Mouse (Mus musculus): ENCODE results near the gene Ccsap.

The Ccsap gene

GRCm38 (mm10) chr8:123877865-123878264 is 17.9 kb upstream of the Ccsap start:
- DNase-seq, result no peak

- DNase-seq, result no peak
These were observed 14.3 kb upstream of the Ccsap start for GRCm38 (mm10) chr8:123874324-123874723.

GRCm38 (mm10) chr8:123873364-123873763 is 13.4 kb upstream of the Ccsap start:
- DNase-seq, result no peak

- DNase-seq, result no peak
These were observed 12.0 kb upstream of the Ccsap start for GRCm38 (mm10) chr8:123872048-123872447.

GRCm38 (mm10) chr8:123866971-123867370 is 7.0 kb upstream of the Ccsap start:
- no peak for DNase-seq

- DNase-seq, result no peak
These were observed 5.8 kb upstream of the Ccsap start for GRCm38 (mm10) chr8:123865786-123866185.

GRCm38 (mm10) chr8:123860386-123860785 is 377 bp upstream of the Ccsap start:
- DNase-seq, result no peak

GRCm38 (mm10) chr8:123858941-123859647 is 915 bp downstream of the Ccsap start:
- peak; percentile 98 for DNase-seq

- DNase-seq, result peak; percentile 45
These were observed 1.5 kb downstream of the Ccsap start for GRCm38 (mm10) chr8:123858574-123858940.

- DNase-seq, result no peak
These were observed 2.6 kb downstream of the Ccsap start for GRCm38 (mm10) chr8:123857361-123857760.

- no peak for DNase-seq
These were observed 5.1 kb downstream of the Ccsap start for GRCm38 (mm10) chr8:123854733-123855475.

GRCm38 (mm10) chr8:123854252-123854651 is 5.8 kb downstream of the Ccsap start:
- DNase-seq, result no peak

GRCm38 (mm10) chr8:123851590-123851989 is 8.4 kb downstream of the Ccsap start:
- DNase-seq, result no peak

- no peak for DNase-seq
These were observed 10.7 kb downstream of the Ccsap start for GRCm38 (mm10) chr8:123849352-123849751.

GRCm38 (mm10) chr8:123847546-123847945 is 12.5 kb downstream of the Ccsap start:
- no peak for DNase-seq

- no peak for DNase-seq
These were observed 13.5 kb downstream of the Ccsap start for GRCm38 (mm10) chr8:123846509-123846908.

- DNase-seq, result no peak
These were observed 14.0 kb downstream of the Ccsap start for GRCm38 (mm10) chr8:123845991-123846390.

- DNase-seq, result no peak
These were observed 14.9 kb downstream of the Ccsap start for GRCm38 (mm10) chr8:123845114-123845513.

GRCm38 (mm10) chr8:123844341-123844740 is 15.7 kb downstream of the Ccsap start:
- DNase-seq, result no peak

GRCm38 (mm10) chr8:123842086-123842485 is 17.9 kb downstream of the Ccsap start:
- no peak for DNase-seq

- no peak for DNase-seq
These were observed 19.2 kb downstream of the Ccsap start for GRCm38 (mm10) chr8:123840578-123841345.

GRCm38 (mm10) chr8:123838496-123838895 is 21.5 kb downstream of the Ccsap start:
- DNase-seq, result peak; percentile 41

GRCm38 (mm10) chr8:123836354-123836753 is 23.7 kb downstream of the Ccsap start:
- no peak for DNase-seq

GRCm38 (mm10) chr8:123835451-123835850 is 24.6 kb downstream of the Ccsap start:
- peak; percentile 78 for DNase-seq

Measured in liver (tissue).